In genomic region chr10:58498516-58498915, GRCm38 (mm10) we compare ENCODE assay signal across 8 mouse cellular contexts. TPM values are rescaled to one million over a fixed set of nuclear protein-coding genes. Genes with fewer than 3 reads are reported as not detected.
A peak's percentile ranks its signal among the peaks of the same experiment; 100 is the strongest.
DNase-seq lines count a peak whose midpoint lies in the region; ATAC-seq and TF ChIP-seq lines count a peak whose summit lies in the region.

No protein-coding gene starts in this region.

- TF ChIP-seq CTCF in gastrocnemius, adult 2 months (IDR thresholded peaks at IDR 0.05), result no peak
- TF ChIP-seq CTCF in ES-Bruce4 (IDR thresholded peaks at IDR 0.05; ENCODE audit: low read depth, low read length), result no peak
- no peak for TF ChIP-seq CTCF in heart, postnatal 0 days (IDR thresholded peaks at IDR 0.05; ENCODE audit: low read depth)
- TF ChIP-seq CTCF in cerebellum, adult 2 months (IDR thresholded peaks at IDR 0.05; ENCODE audit: borderline replicate concordance, insufficient read depth, low read depth, low read length), result no peak

- TF ChIP-seq POLR2A in ES-Bruce4 (IDR thresholded peaks at IDR 0.05; ENCODE audit: insufficient read depth, low read length), result no peak
- no peak for TF ChIP-seq POLR2A in cerebellum, adult 2 months (IDR thresholded peaks at IDR 0.05; ENCODE audit: borderline replicate concordance, insufficient read depth, low read length)

- intact Hi-C loops in gastrocnemius, adult 2 months (cut with DNase I), result loop anchor here (5.0 kb wide), 1 partner anchor 51 kb away; the partner anchor contains the start of gene Ranbp2

- H3K27me3 ChIP-seq in ES-Bruce4 (ENCODE audit: control insufficient read depth, insufficient read depth, low read length, poor library complexity, severe bottlenecking), result no peaks in the 10 kb centered on the region
- no peaks in the 10 kb centered on the region for H3K27me3 ChIP-seq in heart, postnatal 0 days (ENCODE audit: control insufficient read depth, insufficient read depth, low read length)
- H3K27me3 ChIP-seq in cerebellum, adult 2 months (ENCODE audit: control insufficient read depth, insufficient read depth, low read length), result no peaks in the 10 kb centered on the region

- TF ChIP-seq EP300 in ES-Bruce4 (IDR thresholded peaks at IDR 0.05; ENCODE audit: insufficient read depth, low read depth, low read length), result no peak
- TF ChIP-seq EP300 in heart, postnatal 0 days (IDR thresholded peaks at IDR 0.05; ENCODE audit: low read depth), result no peak

- H3K9me3 ChIP-seq in ES-Bruce4 (replicated peaks; ENCODE audit: control insufficient read depth, insufficient read depth, low read length, poor library complexity, severe bottlenecking), result no peaks in the 10 kb centered on the region
- H3K9me3 ChIP-seq in heart, postnatal 0 days (replicated peaks; ENCODE audit: control insufficient read depth, low read length), result no peaks in the 10 kb centered on the region

- peak overlapping the region; percentile 40 for H3K9ac ChIP-seq in ES-Bruce4 (ENCODE audit: low read depth, poor library complexity, severe bottlenecking)
- peak overlapping the region; percentile 54; the same call in 1 of the 2 replicates for H3K9ac ChIP-seq in heart, postnatal 0 days (replicated peaks; ENCODE audit: low read depth, low read length)

- H3K36me3 ChIP-seq in ES-Bruce4 (ENCODE audit: control insufficient read depth, insufficient read depth, low read length, poor library complexity, severe bottlenecking), result peaks cover 3% of the 10 kb centered on the region
- peaks cover 7% of the 10 kb centered on the region for H3K36me3 ChIP-seq in heart, postnatal 0 days (replicated peaks; ENCODE audit: control insufficient read depth, insufficient read depth, low read length)

- peak overlapping the region; percentile 74 for H3K4me3 ChIP-seq in gastrocnemius, adult 2 months
- peak overlapping the region; percentile 79 for H3K4me3 ChIP-seq in ES-Bruce4 (ENCODE audit: low read depth, low read length)
- H3K4me3 ChIP-seq in heart, postnatal 0 days (ENCODE audit: low read depth, low read length), result peak overlapping the region; percentile 70
- no peak overlapping the region for H3K4me3 ChIP-seq in cerebellum, adult 2 months (replicated peaks; ENCODE audit: insufficient read depth, low read depth, low read length)

- WGBS in heart, postnatal 0 days, result 56% methylated on average over 2 of the region's 2 CpGs
- 40% methylated on average over 2 of the region's 2 CpGs for WGBS in cerebellum, adult 2 months

- peak overlapping the region; percentile 69 for H3K4me2 ChIP-seq in heart, postnatal 0 days (ENCODE audit: low read depth, low read length)

- peak overlapping the region; percentile 90 for H3K27ac ChIP-seq in gastrocnemius, adult 2 months
- 0 out of 2 replicates have a peak overlapping the region, but pooled peaks have one; percentile 1 for H3K27ac ChIP-seq in ES-Bruce4 (ENCODE audit: insufficient read depth, low read length)
- H3K27ac ChIP-seq in heart, postnatal 0 days (ENCODE audit: low read depth), result no peak overlapping the region
- H3K27ac ChIP-seq in cerebellum, adult 2 months (ENCODE audit: insufficient read depth, low read length), result no peak overlapping the region

- no peak for DNase-seq in gastrocnemius, adult 2 months
- DNase-seq in gastrocnemius, postnatal 25 days, result no peak
- DNase-seq in heart, postnatal 0 days (ENCODE audit: low spot score), result no peak
- peak; percentile 18 for DNase-seq in lung, postnatal 25 days (ENCODE audit: low spot score)
- DNase-seq in MN1 (ENCODE audit: low spot score), result no peak
- DNase-seq in cerebellum, adult 2 months, result no peak

- no peak for ATAC-seq in heart, postnatal 0 days (ENCODE audit: insufficient read depth, low read depth)
- no peak for ATAC-seq in monocyte, adult 5-6 weeks (replicated peaks; ENCODE audit: insufficient number of reproducible peaks, low FRiP score, low TSS enrichment, poor library complexity, severe bottlenecking)

- peaks cover 2% of the 10 kb centered on the region for H3K4me1 ChIP-seq in ES-Bruce4 (ENCODE audit: control insufficient read depth, insufficient read depth, low read length)
- H3K4me1 ChIP-seq in heart, postnatal 0 days (ENCODE audit: control insufficient read depth, insufficient read depth), result no peaks in the 10 kb centered on the region; the same call in 1 of the 2 replicates
- no peaks in the 10 kb centered on the region for H3K4me1 ChIP-seq in cerebellum, adult 2 months (ENCODE audit: control insufficient read depth, insufficient read depth, low read length)

RNA-seq across cellular contexts. Expression of gene Ccdc138, which starts 0.8 kb away (rescaled TPM):
- total RNA-seq in gastrocnemius, adult 2 months (2021), result under 1 TPM; 0.18 to 0.20 TPM
- total RNA-seq in gastrocnemius, postnatal 25 days (2021), result under 1 TPM; 0.33 to 0.40 TPM
- polyA plus RNA-seq in ES-Bruce4 (2011; ENCODE audit: insufficient read depth, insufficient read length, low read depth, missing spikeins), result 19.3 TPM in 2 replicates
- total RNA-seq in heart, postnatal 0 days (2014; rRNA removed; ENCODE audit: low replicate concordance), result 1.8 and 1.9 TPM in 2 replicates
- polyA plus RNA-seq in heart, postnatal 0 days (2015; fragmentation: Nextera tagmentation; extraction: Ambion mirVana), result 2.8 TPM in 2 replicates
- total RNA-seq in monocyte, adult 5-6 weeks (2017), result 1.4 to 1.9 TPM (median 1.9 TPM) in 3 replicates
- polyA plus RNA-seq in cerebellum, adult 2 months (2012; rRNA removed), result 1.3 TPM in 2 replicates

RNA-seq across cellular contexts. Expression of gene Ranbp2, which starts 51.8 kb away (rescaled TPM):
- total RNA-seq in gastrocnemius, adult 2 months (2021), result 10 to 100 TPM; 48.5 to 48.9 TPM
- 10 to 100 TPM; 39.5 to 40.1 TPM for total RNA-seq in gastrocnemius, postnatal 25 days (2021)
- polyA plus RNA-seq in ES-Bruce4 (2011; ENCODE audit: insufficient read depth, insufficient read length, low read depth, missing spikeins), result 102 and 114 TPM in 2 replicates
- total RNA-seq in heart, postnatal 0 days (2014; rRNA removed; ENCODE audit: low replicate concordance), result 31.8 and 32.9 TPM in 2 replicates
- polyA plus RNA-seq in heart, postnatal 0 days (2015; fragmentation: Nextera tagmentation; extraction: Ambion mirVana), result 7.9 and 8.8 TPM in 2 replicates
- total RNA-seq in monocyte, adult 5-6 weeks (2017), result 156 to 190 TPM (median 175 TPM) in 3 replicates
- polyA plus RNA-seq in cerebellum, adult 2 months (2012; rRNA removed), result 17.3 and 17.8 TPM in 2 replicates

Comparison
In these comparisons a context has a peak if more than half of its experiments do, and no peak if none do; other contexts are left out.
1. H3K27ac ChIP-seq: peak in gastrocnemius, adult 2 months (single experiment) and ES-Bruce4 (single experiment); none in heart, postnatal 0 days (single experiment) and cerebellum, adult 2 months (single experiment).